In genomic region chr14:79394564-79394963, GRCm38 (mm10) we compare ENCODE assay signal across 8 mouse cellular contexts. TPM values are rescaled to one million over a fixed set of nuclear protein-coding genes. Genes with fewer than 3 reads are reported as not detected.
A peak's percentile ranks its signal among the peaks of the same experiment; 100 is the strongest.
DNase-seq lines count a peak whose midpoint lies in the region; ATAC-seq and TF ChIP-seq lines count a peak whose summit lies in the region.

No protein-coding gene starts in this region.

- no peak for TF ChIP-seq POLR2A in kidney, adult 2 months (IDR thresholded peaks at IDR 0.05; ENCODE audit: low read depth, low read length)
- TF ChIP-seq POLR2A in spleen, adult 2 months (IDR thresholded peaks at IDR 0.05; ENCODE audit: low read depth, low read length): no peak

- no peaks in the 10 kb centered on the region for H3K9me3 ChIP-seq in kidney, embryonic 15.5 days (replicated peaks)
- H3K9me3 ChIP-seq in limb, embryonic 10.5 days (replicated peaks): no peaks in the 10 kb centered on the region

- intact Hi-C loops in left cerebral cortex, postnatal 36 days (cut with DNase I): no loop called here

- H3K9ac ChIP-seq in kidney, embryonic 15.5 days: no peak overlapping the region

- H3K4me2 ChIP-seq in kidney, embryonic 15.5 days: no peak overlapping the region

- H3K27me3 ChIP-seq in kidney, adult 2 months (replicated peaks; ENCODE audit: control insufficient read depth, insufficient read depth, low read length): no peaks in the 10 kb centered on the region
- no peaks in the 10 kb centered on the region for H3K27me3 ChIP-seq in kidney, embryonic 15.5 days
- H3K27me3 ChIP-seq in limb, embryonic 10.5 days (ENCODE audit: low read depth, poor library complexity, severe bottlenecking): no peaks in the 10 kb centered on the region
- H3K27me3 ChIP-seq in spleen, adult 2 months (ENCODE audit: control insufficient read depth, insufficient read depth, low read length): no peaks in the 10 kb centered on the region

- no peaks in the 10 kb centered on the region for H3K4me1 ChIP-seq in kidney, adult 2 months (ENCODE audit: control insufficient read depth, insufficient read depth, low read length)
- 0 out of 2 replicates have a peak, but pooled peaks cover 6% of the 10 kb centered on the region for H3K4me1 ChIP-seq in kidney, embryonic 15.5 days
- 0 out of 2 replicates have a peak, but pooled peaks cover 5% of the 10 kb centered on the region for H3K4me1 ChIP-seq in limb, embryonic 10.5 days
- H3K4me1 ChIP-seq in spleen, adult 2 months (ENCODE audit: control insufficient read depth, insufficient read depth, insufficient read length): peaks cover 2% of the 10 kb centered on the region; the same call in 1 of the 2 replicates

- no peak overlapping the region for H3K4me3 ChIP-seq in kidney, adult 2 months (ENCODE audit: insufficient read depth, low read depth, low read length)
- no peak overlapping the region for H3K4me3 ChIP-seq in kidney, embryonic 15.5 days (replicated peaks)
- no peak overlapping the region for H3K4me3 ChIP-seq in limb, embryonic 10.5 days
- no peak overlapping the region for H3K4me3 ChIP-seq in spleen, adult 2 months (ENCODE audit: extremely low read depth, insufficient read depth, insufficient read length)

- no peak for ATAC-seq in kidney, embryonic 15.5 days (replicated peaks; ENCODE audit: low FRiP score)

- no peak overlapping the region for H3K27ac ChIP-seq in kidney, adult 2 months (ENCODE audit: insufficient read depth, low read depth, low read length)
- H3K27ac ChIP-seq in kidney, embryonic 15.5 days: no peak overlapping the region
- no peak overlapping the region for H3K27ac ChIP-seq in limb, embryonic 10.5 days
- H3K27ac ChIP-seq in spleen, adult 2 months (ENCODE audit: insufficient read depth, low read length): no peak overlapping the region

- peak; percentile 56 for DNase-seq in kidney, adult 2 months
- peak; percentile 55 for DNase-seq in MN1 (ENCODE audit: low spot score)
- peak; percentile 58 for DNase-seq in embryo, embryonic 10 days (ENCODE audit: low spot score)
- DNase-seq in limb, embryonic 10.5 days (ENCODE audit: low spot score): peak; percentile 34
- DNase-seq in spleen, adult 2 months (ENCODE audit: low read depth in 1 of 2, low spot score in 2 of 2): peak; percentile 32 to 47
- no peak for DNase-seq in left cerebral cortex, adult 18-20 months (ENCODE audit: low spot score in 2 of 2)
- no peak for DNase-seq in left cerebral cortex, postnatal 36 days (ENCODE audit: low spot score in 2 of 2)

- H3K36me3 ChIP-seq in kidney, adult 2 months (ENCODE audit: control insufficient read depth, insufficient read depth, low read length): no peaks in the 10 kb centered on the region
- H3K36me3 ChIP-seq in kidney, embryonic 15.5 days: no peaks in the 10 kb centered on the region
- no peaks in the 10 kb centered on the region for H3K36me3 ChIP-seq in limb, embryonic 10.5 days
- H3K36me3 ChIP-seq in spleen, adult 2 months (ENCODE audit: control insufficient read depth, insufficient read depth, low read length): no peaks in the 10 kb centered on the region

- TF ChIP-seq CTCF in kidney, adult 2 months (conservative IDR thresholded peaks at IDR 0.05; ENCODE audit: insufficient read depth, insufficient read length, low read depth, low read length): peak; percentile 54
- TF ChIP-seq CTCF in spleen, adult 2 months (IDR thresholded peaks at IDR 0.05; ENCODE audit: extremely low read depth, insufficient read depth, insufficient read length, insufficient replicate concordance): peak; percentile 59; the same call in 1 of the 2 replicates

RNA-seq across cellular contexts. Expression of gene Mtrf1, which starts 3.0 kb away (rescaled TPM):
- polyA plus RNA-seq in kidney, adult 2 months (2012; rRNA removed): 3.2 and 4.7 TPM in 2 replicates
- polyA plus RNA-seq in kidney, embryonic 15.5 days (2015; fragmentation: Nextera tagmentation; extraction: Ambion mirVana): 10.5 and 11.3 TPM in 2 replicates
- polyA plus RNA-seq in limb, embryonic 10.5 days (2016; fragmentation: Nextera tagmentation; extraction: Ambion mirVana): 8.6 and 9.8 TPM in 2 replicates
- 0.53 and 0.59 TPM in 2 replicates for polyA plus RNA-seq in spleen, adult 2 months (2012; rRNA removed)
- total RNA-seq in left cerebral cortex, adult 18-20 months (2021): 1 to 10 TPM; 5.9 to 6.4 TPM
- total RNA-seq in left cerebral cortex, postnatal 36 days (2021): 1 to 10 TPM; 5.1 to 5.5 TPM

RNA-seq across cellular contexts. Expression of gene Naa16, which starts 4.0 kb away (rescaled TPM):
- 1.5 and 3.1 TPM in 2 replicates for polyA plus RNA-seq in kidney, adult 2 months (2012; rRNA removed)
- polyA plus RNA-seq in kidney, embryonic 15.5 days (2015; fragmentation: Nextera tagmentation; extraction: Ambion mirVana): 46.1 and 46.8 TPM in 2 replicates
- polyA plus RNA-seq in limb, embryonic 10.5 days (2016; fragmentation: Nextera tagmentation; extraction: Ambion mirVana): 48.8 and 52.6 TPM in 2 replicates
- polyA plus RNA-seq in spleen, adult 2 months (2012; rRNA removed): 1.5 and 2.1 TPM in 2 replicates
- total RNA-seq in left cerebral cortex, adult 18-20 months (2021): 10 to 100 TPM; 12.9 to 16.9 TPM
- 10 to 100 TPM in 1 of 2 experiments, 1 to 10 TPM in 1; 9.9 to 17.6 TPM for total RNA-seq in left cerebral cortex, postnatal 36 days (2021)

RNA-seq across cellular contexts. Expression of gene Kbtbd7, which starts 31.7 kb away (rescaled TPM):
- polyA plus RNA-seq in kidney, adult 2 months (2012; rRNA removed): 4.5 and 5.0 TPM in 2 replicates
- 11.5 and 11.8 TPM in 2 replicates for polyA plus RNA-seq in kidney, embryonic 15.5 days (2015; fragmentation: Nextera tagmentation; extraction: Ambion mirVana)
- 11.4 and 13.0 TPM in 2 replicates for polyA plus RNA-seq in limb, embryonic 10.5 days (2016; fragmentation: Nextera tagmentation; extraction: Ambion mirVana)
- 4.2 and 6.0 TPM in 2 replicates for polyA plus RNA-seq in spleen, adult 2 months (2012; rRNA removed)
- 10 to 100 TPM; 41.5 to 43.3 TPM for total RNA-seq in left cerebral cortex, adult 18-20 months (2021)
- total RNA-seq in left cerebral cortex, postnatal 36 days (2021): 10 to 100 TPM; 37.5 to 41.3 TPM

RNA-seq across cellular contexts. Expression of gene Kbtbd6, which starts 57.1 kb away (rescaled TPM):
- polyA plus RNA-seq in kidney, adult 2 months (2012; rRNA removed): 0.14 and 0.15 TPM in 2 replicates
- 3.5 and 3.7 TPM in 2 replicates for polyA plus RNA-seq in kidney, embryonic 15.5 days (2015; fragmentation: Nextera tagmentation; extraction: Ambion mirVana)
- 5.3 TPM in 2 replicates for polyA plus RNA-seq in limb, embryonic 10.5 days (2016; fragmentation: Nextera tagmentation; extraction: Ambion mirVana)
- 1.4 and 1.5 TPM in 2 replicates for polyA plus RNA-seq in spleen, adult 2 months (2012; rRNA removed)
- 1 to 10 TPM in 1 of 2 experiments, under 1 TPM in 1; 0.80 to 1.0 TPM for total RNA-seq in left cerebral cortex, adult 18-20 months (2021)
- total RNA-seq in left cerebral cortex, postnatal 36 days (2021): 1 to 10 TPM; 1.0 to 1.4 TPM

Comparison
In these comparisons a context has a peak if more than half of its experiments do, and no peak if none do; other contexts are left out.
1. RNA of gene Naa16, which starts 4.0 kb away (polyA plus RNA-seq): 48.8 to 52.6 TPM in limb, embryonic 10.5 days and 46.1 to 46.8 TPM in kidney, embryonic 15.5 days; 1.5 to 3.1 TPM in kidney, adult 2 months and 1.5 to 2.1 TPM in spleen, adult 2 months; every median in the first group is over 10 times any median in the second.
2. DNase-seq: peak in kidney, adult 2 months (single experiment), MN1 (single experiment), embryo, embryonic 10 days (single experiment), limb, embryonic 10.5 days (single experiment) and spleen, adult 2 months (2 of 2); none in left cerebral cortex, adult 18-20 months (0 of 2) and left cerebral cortex, postnatal 36 days (0 of 2).